Mouse (Mus musculus): ENCODE measurements around the gene Olfr801.

DNA sequence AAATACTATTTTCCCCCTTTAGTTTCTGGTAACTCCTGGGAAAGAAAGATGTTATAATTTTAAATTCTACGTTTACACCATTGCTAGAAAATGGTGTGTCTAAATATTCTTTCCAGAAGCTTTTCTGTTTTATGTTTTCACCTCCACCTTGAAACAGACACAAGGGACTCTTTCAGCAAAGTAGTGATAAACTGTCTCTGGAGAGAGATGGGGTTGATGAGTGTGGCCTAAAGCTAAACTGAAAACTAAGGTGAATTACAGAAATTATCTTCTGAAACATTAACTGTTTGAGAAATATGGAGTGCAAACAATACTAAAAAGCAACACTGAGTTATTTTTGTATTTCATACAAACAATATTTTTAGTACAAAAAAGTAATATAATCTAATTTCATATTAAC, 45.8 kb downstream of the Olfr801 start, which contains the start of gene Olfr798:
- TF ChIP-seq POLR2A (IDR thresholded peaks at IDR 0.05; ENCODE audit: insufficient read depth, low read depth, low read length) (no peak), CTCF (IDR thresholded peaks at IDR 0.05; ENCODE audit: insufficient read depth, low read depth, low read length) (no peak)
